Mouse (Mus musculus) telencephalon, adult 2 months (tissue): ENCODE results near the gene Laptm5.

Experiments
- DNase-seq: peaks from one replicate; pipeline ENCODE4 v3.0.0-alpha.2; 2011; ENCODE audit warnings: low read depth, low spot score

Laptm5 gene

GRCm38 (mm10) chr4:130919750-130920356, 6.9 kb downstream of the Laptm5 start:
- no peak for DNase-seq

GRCm38 (mm10) chr4:130920951-130921693, 8.2 kb downstream of the Laptm5 start:
- DNase-seq = no peak

DNA sequence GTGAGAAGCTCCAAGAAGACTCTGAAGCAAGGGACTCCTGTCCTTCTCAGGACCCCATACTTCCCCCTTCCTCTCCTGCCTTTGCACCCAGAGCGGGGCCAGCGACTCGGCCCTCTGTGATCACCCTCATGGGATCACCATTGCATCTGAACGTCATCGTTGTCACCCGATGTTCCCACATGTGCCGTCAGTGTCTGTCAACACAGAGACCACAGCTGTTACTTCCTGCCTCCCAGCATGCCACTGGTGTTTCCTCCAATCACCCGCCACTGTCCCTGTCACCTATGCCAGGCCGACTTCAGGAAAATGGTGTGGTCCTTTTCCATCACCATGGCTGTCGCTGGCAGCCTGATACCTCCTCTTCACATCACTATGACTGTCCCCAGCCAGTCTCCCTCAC, 9.1 kb downstream of the Laptm5 start:
- no peak for DNase-seq

DNA sequence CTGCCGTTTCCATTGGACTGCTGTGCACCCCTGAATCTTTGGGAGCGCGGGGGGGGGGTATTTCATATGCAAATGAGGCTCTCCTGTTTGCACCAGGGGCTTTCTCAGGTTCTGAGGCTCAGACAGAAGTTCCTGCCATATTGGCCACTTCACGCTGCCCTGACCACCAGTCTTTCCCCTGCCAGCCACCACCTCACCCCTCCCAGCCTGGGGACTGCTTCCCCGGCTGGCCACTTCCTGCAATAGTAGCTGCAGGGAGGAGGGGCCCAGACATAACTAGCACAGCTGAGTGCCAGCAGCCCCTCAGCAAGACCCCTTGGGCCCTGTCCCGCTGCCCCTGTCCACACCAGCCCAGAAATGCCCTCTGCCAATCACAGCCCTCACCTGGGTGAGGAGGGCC, 13.3 kb downstream of the Laptm5 start:
- no peak for DNase-seq

GRCm38 (mm10) chr4:130927821-130928220, 14.9 kb downstream of the Laptm5 start:
- DNase-seq = no peak

DNA sequence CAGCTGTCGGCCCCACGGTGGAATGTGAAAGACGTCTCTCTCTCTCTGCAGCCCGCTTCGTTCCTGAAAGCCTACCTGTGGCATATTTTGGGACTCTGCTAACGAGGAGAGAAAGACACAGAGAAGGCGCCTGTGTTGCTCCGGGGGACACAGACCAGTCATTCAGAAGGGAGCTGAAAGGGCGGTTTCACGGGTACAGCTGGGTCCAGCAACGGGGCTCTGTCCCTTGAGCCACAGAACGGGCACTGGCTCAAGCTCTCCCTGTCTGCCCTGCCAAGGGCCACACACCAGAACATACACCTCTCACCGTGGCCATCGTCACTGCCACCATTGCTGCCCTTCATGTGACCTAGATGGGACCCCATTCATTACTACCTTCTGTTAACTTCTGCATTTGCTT, 29.7 kb downstream of the Laptm5 start:
- no peak for DNase-seq

DNA sequence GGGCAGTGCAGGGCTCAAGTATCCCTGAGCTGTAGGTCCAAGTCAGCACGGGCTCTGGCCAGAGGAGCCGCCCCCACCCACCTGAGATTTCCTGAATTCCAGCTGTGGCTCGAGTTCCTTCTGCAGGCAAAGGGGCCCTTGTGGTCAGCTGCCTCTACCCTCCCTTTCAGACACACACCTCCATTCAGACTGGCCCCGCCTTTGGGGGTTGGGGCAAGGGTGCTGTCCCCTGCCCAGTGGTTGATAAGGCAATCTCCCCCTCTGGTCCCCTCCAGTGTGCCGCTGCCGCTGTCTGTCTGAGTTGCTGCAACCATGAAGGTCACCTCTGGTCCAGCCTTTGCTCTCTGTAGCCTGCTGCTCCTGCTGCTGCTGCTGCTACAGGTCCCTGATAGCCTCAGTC, 31.2 kb downstream of the Laptm5 start, which contains the start of gene Matn1:
Gene Matn1, plus strand, starts transcription at position 274 of the 400 bp plus-strand sequence.
- DNase-seq = no peak

GRCm38 (mm10) chr4:130944779-130945178, 31.9 kb downstream of the Laptm5 start:
- no peak for DNase-seq

DNA sequence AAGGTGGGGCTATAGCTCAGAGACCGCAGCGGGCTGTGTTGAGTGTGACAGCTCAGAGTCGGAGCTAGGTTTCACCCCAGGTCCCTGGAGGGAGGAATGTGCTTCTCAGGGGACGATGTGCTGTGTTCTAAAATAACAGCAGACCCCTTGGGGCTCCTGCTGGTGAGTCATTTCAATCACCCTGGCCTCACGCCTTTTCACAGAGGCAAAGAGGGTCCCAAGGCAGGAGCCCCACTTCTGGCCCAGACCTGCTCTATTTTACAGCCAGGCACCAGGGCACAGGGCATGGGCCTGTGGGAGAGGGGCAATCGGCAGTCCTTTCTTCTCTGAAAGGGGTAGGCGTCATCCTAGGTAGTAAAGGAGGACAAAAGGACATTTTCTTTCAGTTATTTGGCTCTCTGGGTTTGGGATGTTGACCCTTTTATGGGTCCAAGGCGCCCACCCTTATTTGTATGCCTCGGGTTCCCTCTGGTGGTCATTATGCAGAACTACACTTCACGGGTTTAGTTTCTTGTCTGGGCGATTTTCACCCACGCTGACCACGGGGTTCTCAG, 34.2 kb downstream of the Laptm5 start:
- DNase-seq = no peak

GRCm38 (mm10) chr4:130949821-130950384, 37.0 kb downstream of the Laptm5 start:
- no peak for DNase-seq

GRCm38 (mm10) chr4:130952531-130952930, 39.6 kb downstream of the Laptm5 start:
- DNase-seq = no peak

GRCm38 (mm10) chr4:130957156-130957555, 44.2 kb downstream of the Laptm5 start:
- no peak for DNase-seq

- DNase-seq = no peak
Observed at GRCm38 (mm10) chr4:130958812-130959211, 45.9 kb downstream of the Laptm5 start.

- no peak for DNase-seq
Observed at GRCm38 (mm10) chr4:130959678-130960077, 46.8 kb downstream of the Laptm5 start.

DNA sequence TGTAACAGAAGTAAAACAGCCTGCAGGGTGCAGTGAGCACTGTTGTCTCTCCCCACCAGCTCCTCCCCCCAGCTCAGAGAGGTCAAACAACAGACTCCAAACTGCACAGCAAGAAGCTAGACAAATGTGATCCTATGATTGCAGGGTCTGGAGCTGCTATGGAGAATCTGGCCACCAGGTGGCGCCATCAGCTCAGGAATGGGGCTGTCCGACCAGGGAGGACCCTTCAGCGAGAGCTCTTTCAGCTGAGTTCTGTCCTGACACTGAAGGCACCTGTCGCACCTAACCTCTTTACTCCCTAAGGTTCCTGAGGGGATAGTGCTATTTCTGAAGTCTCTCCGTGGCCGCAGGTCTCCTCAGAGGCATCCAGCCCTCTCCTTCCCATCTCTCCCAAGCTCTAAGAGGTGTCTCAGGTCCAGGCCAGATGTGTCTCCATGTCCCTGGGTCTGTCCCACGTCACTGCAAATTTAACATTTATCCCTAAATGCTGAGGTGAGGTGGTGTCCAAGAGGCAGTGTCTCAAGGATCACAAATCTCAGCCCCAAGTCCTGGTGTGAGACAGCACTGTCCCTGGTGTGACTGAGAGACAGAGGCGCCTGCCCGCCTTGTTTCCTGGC, 47.3 kb downstream of the Laptm5 start:
- no peak for DNase-seq

GRCm38 (mm10) chr4:130971278-130971677, 58.4 kb downstream of the Laptm5 start:
- no peak for DNase-seq

- DNase-seq = no peak
Observed at GRCm38 (mm10) chr4:130972421-130972829, 59.5 kb downstream of the Laptm5 start.

DNA sequence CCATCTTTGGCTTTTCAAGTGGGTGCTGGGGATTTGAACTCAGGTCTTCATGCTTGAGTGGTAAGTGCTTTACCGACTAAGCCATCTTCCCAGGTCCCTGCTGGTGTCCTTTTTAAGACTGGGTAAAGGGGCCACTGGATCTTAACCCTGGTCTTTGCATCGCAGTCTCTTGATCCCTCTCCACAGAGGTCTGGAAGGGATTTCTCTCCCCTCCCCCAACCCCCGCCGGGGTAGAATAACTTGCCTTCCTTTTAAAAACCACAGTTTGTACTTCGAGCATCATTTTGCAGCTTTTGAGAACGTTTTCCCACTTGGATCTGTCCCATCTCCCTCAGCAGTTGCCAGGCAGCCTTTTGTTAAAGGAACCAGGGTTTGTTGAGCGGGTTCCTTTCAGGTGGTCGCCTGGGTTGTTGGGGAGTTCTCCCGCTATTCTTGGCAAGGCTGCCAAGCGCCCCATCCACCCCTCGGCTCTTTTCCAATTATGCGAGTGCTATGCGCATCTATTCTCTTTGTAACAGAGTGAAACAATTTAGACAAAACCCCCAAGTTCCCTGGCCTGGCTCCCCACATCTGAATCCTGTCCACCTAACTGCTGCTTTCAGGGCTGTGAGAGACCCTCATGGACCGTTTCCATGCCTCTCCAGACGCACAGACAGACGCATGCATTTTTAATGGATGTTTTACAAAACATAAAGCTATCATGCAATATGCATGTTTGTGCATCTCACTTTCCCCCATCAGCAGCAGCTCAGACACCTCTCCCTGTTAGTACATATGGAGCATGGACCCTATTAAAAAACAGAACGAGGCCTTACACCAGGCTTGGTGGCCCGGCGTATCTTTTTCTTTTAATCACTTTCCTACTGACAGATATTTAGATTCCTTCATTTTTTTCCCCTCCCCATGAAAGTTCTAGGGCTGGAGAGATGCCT, 60.7 kb downstream of the Laptm5 start:
- DNase-seq = no peak

GRCm38 (mm10) chr4:130978981-130979380, 66.1 kb downstream of the Laptm5 start:
- DNase-seq = no peak

- no peak for DNase-seq
Observed at GRCm38 (mm10) chr4:130984416-130985182, 71.7 kb downstream of the Laptm5 start.
